Mouse (Mus musculus) stomach, embryonic 16.5 days (tissue): ENCODE results near the gene Cep290. TPM values are rescaled to one million over a fixed set of nuclear protein-coding genes. Genes with fewer than 3 reads are reported as not detected.
A peak's percentile ranks its signal among the peaks of the same experiment; 100 is the strongest.
"Not testable (repeated sequence)": the region's sequence is repeated elsewhere in the genome, so short reads cannot be mapped to it uniquely, and the experiment has no call there.

ENCODE experiments used
- ATAC-seq: fragments of 200-750 bp; cut with Nextera tagmentation; 2 replicates; pipeline ENCODE4 v1.8.0; 2017; ENCODE audit warnings: moderate number of reproducible peaks, moderate TSS enrichment; ENCODE audit not compliant: insufficient read depth, low FRiP score
- H3K27ac ChIP-seq: fragments of 300-500 bp; sonication (generic); 2 replicates; pipeline ENCODE4 v1.5.1; 2014; ENCODE audit warnings: low read length
- H3K27me3 ChIP-seq: fragments of 300-500 bp; sonication (generic); 2 replicates; pipeline ENCODE4 v1.6.1; 2014; ENCODE audit warnings: low read length, control low read depth, mixed read lengths; ENCODE audit not compliant: control insufficient read depth, insufficient read depth
- H3K36me3 ChIP-seq: fragments of 300-500 bp; sonication (generic); 2 replicates; pipeline ENCODE4 v1.6.1; 2014; ENCODE audit warnings: low read length; ENCODE audit not compliant: control insufficient read depth, insufficient read depth
- H3K4me1 ChIP-seq: fragments of 300-500 bp; sonication (generic); 2 replicates; pipeline ENCODE4 v1.6.1; 2014; ENCODE audit warnings: low read length, control low read depth, mixed read lengths; ENCODE audit not compliant: control insufficient read depth, insufficient read depth
- H3K4me2 ChIP-seq: fragments of 300-500 bp; sonication (generic); 2 replicates; pipeline ENCODE4 v1.6.1; 2014; ENCODE audit warnings: low read depth, low read length, mixed read lengths
- H3K4me3 ChIP-seq: fragments of 300-500 bp; sonication (generic); replicated peaks from 2 replicates; pipeline ENCODE4 v1.5.1; 2014; ENCODE audit warnings: mild to moderate bottlenecking, low read length
- H3K9ac ChIP-seq: fragments of 300-500 bp; sonication (generic); 2 replicates; pipeline ENCODE4 v1.6.1; 2014; ENCODE audit warnings: low read length
- H3K9me3 ChIP-seq: fragments of 300-500 bp; sonication (generic); replicated peaks from 2 replicates; pipeline ENCODE4 v1.6.1; 2016; ENCODE audit warnings: low read length, control low read depth; ENCODE audit not compliant: control insufficient read depth
- WGBS: fragments of 180-500 bp; shearing (Covaris S2); extraction: QIAGEN DNeasy Blood & Tissue Kit; methylation state at CpG from one replicate; pipeline ENCODE4 v1.1.7; 2014; 5-methylcytosine and 5-hydroxymethylcytosine counted together
- polyA plus RNA-seq: library from polyadenylated mRNA; unstranded; fragments of >200 nt; fragmentation: Nextera tagmentation; extraction: Ambion mirVana; gene quantifications from 2 replicates; pipeline ENCODE4 v1.2.1, GENCODE M21; 2015

Cep290 gene
- polyA plus RNA-seq, 1 experiment from 2014 or later = 4.8 TPM

DNA sequence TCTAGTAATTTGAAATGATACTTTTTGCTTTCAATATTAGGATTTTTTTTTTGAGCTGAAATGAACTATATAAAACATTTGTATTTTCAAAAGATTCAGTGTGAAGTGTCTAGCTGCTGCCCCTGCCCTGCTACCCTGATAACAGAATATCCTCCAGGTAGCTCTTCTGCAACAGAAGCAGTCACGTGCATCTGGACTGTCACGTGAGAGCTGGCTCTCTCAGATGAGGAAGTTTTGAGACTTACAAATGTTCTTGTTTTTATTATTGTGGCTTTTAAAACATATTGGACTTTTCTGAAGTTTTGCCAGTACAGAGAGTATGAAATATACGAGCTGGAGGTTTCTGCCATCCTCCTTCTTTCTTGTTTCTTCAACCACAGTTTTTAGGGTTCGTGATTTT, 34.3 kb downstream of the Cep290 start:
- Histone ChIP-seq H3K4me2 (no peak overlapping the region), H3K36me3 (0 out of 2 replicates have a peak, but pooled peaks cover 3% of the 10 kb centered on the region), H3K27ac (no peak overlapping the region), H3K9ac (no peak overlapping the region), H3K9me3 (no peaks in the 10 kb centered on the region), H3K27me3 (no peaks in the 10 kb centered on the region), H3K4me3 (no peak overlapping the region), H3K4me1 (no peaks in the 10 kb centered on the region)
- no peak for ATAC-seq
- 79% methylated on average over 4 of the region's 4 CpGs for WGBS

DNA sequence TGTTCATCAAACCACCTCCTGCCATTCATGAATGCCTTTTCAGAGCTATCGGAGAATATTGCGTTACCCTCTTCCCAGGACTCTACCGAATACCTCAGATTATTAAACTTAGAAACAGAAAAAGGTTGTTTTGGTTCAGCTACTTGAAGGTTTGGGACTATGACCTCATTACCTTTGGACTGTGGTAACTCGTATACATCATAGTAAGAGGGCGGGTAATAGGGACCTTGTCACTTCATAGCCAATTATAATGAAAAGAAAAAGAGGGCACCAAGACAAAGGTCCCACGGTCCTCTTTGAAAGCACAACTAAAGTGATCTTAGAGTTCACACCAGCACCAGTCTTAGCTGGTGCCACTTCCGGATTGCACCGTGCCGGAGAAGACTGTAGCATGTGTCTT, 35.0 kb downstream of the Cep290 start:
- Histone ChIP-seq H3K9ac (no peak overlapping the region), H3K9me3 (no peaks in the 10 kb centered on the region), H3K36me3 (0 out of 2 replicates have a peak, but pooled peaks cover 3% of the 10 kb centered on the region), H3K27ac (no peak overlapping the region), H3K4me1 (no peaks in the 10 kb centered on the region), H3K4me2 (no peak overlapping the region), H3K4me3 (no peak overlapping the region), H3K27me3 (no peaks in the 10 kb centered on the region)
- ATAC-seq = no peak
- 93% methylated on average over 9 of the region's 9 CpGs for WGBS

DNA sequence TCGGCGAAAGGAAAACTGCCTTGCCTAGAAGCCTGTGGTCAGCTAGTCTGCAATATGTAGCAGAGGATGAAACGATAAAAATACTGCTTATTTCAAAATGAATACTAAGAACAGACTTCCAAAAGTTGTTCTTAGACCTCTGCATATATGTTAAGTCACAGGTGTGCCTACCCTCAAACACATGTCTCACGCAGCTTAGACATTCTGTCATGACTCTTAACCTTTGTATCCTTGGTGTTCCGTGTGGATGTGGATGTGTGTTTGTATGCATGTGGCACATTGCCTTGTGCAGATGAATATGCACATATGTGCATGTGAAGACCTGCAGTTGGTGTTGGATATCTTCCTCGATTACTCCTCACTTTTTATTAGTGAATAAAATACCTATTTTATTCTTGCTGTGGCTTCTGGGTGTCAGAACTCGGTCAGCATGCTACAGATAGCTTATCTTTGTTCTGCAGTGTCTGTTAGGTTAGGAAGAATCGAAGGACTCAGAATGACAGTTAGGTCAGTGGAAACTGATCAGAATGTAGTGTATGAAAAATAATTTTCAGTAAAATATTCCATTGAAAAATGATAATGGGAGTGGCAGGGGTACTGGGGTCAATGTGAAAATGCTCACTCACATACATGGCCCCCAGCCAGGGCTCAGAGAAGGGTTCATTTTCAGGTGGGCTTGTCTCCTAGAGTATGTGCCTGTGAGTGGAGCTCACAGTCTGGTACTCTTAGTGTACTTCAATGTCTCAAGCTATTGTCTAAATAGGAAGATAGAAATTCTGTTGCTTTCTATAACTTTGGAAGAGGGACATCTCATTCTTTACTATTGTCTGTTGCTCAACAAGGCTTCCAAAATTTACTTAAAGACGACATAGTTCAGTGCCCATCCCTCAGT, 37.4 kb downstream of the Cep290 start:
- Histone ChIP-seq H3K27ac (no peak overlapping the region), H3K27me3 (no peaks in the 10 kb centered on the region), H3K4me2 (no peak overlapping the region), H3K9ac (no peak overlapping the region), H3K4me3 (no peak overlapping the region), H3K4me1 (no peaks in the 10 kb centered on the region), H3K9me3 (no peaks in the 10 kb centered on the region), H3K36me3 (0 out of 2 replicates have a peak, but pooled peaks cover 3% of the 10 kb centered on the region)
- WGBS = 88% methylated on average over 9 of the region's 9 CpGs
- no peak for ATAC-seq

DNA sequence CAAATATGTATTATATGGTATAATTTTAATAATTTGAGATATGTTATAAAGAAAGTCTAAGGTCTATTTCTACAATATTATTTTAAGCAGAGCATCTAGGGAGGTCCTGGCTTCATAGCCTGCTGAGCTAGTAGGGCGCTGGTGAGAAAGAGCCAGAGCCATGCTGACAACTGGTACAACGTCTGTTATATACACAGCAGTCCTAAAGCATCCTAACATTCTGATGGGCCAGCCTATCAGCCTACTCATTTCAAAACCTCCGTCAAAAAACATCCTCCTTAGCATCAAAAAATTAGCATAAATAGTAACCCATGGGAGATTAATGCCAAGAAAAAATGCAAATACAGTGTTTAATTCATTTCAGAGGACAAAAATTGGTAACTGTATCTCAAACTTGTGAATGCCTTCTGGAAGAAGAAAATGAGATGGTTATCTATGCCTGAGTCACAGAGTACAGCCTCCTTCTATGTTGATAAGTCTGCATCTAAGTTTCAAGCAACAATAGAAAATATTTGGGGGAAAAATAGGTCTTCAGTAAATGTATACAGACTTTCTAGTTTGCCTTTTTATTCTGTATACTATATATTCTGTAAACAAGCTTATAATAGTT, 69.3 kb downstream of the Cep290 start:
- H3K36me3 ChIP-seq = no peaks in the 10 kb centered on the region
- H3K4me3 ChIP-seq = no peak overlapping the region
- no peak overlapping the region for H3K27ac ChIP-seq
- no peak overlapping the region for H3K4me2 ChIP-seq
- 74% methylated on average over 3 of the region's 3 CpGs for WGBS
- H3K9ac ChIP-seq = no peak overlapping the region
- H3K27me3 ChIP-seq = no peaks in the 10 kb centered on the region
- no peaks in the 10 kb centered on the region for H3K4me1 ChIP-seq
- no peak for ATAC-seq
- no peaks in the 10 kb centered on the region for H3K9me3 ChIP-seq

DNA sequence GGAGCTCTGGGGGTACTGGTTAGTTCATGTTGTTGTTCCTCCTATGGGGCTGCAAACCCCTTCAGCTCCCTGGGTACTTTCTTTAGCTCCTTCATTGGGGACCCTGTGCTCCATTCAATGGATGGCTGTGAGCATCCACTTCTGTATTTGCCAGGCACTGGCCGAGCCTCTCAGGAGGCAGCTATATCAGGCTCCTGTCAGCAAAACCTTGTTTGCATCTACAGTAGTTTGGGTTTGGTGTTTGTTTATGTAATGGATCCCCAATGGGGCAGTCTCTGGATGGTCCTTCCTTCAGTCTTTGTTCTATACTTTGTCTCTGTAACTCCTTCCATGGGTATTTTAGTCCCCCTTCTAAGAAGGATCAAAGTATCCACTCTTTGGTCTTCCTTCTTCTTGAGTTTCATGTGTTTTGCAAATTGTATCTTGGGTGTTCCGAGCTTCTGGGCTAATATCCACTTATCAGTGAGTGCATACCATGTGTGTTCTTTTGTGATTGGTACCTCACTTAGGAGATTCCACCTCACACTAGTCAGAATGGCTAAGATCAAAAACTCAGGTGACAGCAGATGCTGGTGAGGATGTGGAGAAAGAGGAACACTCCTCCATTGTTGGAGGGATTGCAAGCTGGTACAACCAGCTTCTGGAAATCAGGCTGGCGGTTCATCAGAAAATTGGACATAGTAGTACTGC, 73.0 kb downstream of the Cep290 start:
- H3K27me3 ChIP-seq, H3K9me3 ChIP-seq, H3K27ac ChIP-seq, H3K4me2 ChIP-seq, ATAC-seq, H3K36me3 ChIP-seq, H3K4me3 ChIP-seq, H3K9ac ChIP-seq, H3K4me1 ChIP-seq: not testable (repeated sequence)
- 92% methylated on average over 3 of the region's 3 CpGs for WGBS

DNA sequence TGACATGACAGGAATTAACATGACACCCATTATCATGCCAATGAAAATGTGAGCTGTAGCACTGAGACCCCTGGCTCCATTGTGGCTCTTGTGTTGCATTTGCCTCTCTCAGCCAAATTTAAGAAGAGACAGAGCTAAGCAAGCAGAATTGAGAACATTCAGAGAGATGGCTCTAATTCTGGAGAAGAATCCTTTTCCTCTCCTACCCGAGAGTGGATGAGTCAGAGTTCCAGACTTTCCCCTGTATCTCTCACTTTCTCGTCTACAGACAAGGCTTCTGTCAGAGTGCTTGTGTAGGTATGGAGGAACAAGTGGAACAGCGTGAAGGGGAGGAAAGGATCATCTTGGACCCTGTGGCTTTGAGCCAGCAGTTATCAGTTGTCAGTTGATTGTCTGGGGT, 76.8 kb downstream of the Cep290 start:
- H3K4me3 ChIP-seq = no peak overlapping the region
- ATAC-seq = no peak
- no peak overlapping the region for H3K9ac ChIP-seq
- no peaks in the 10 kb centered on the region for H3K9me3 ChIP-seq
- H3K4me2 ChIP-seq = no peak overlapping the region
- H3K36me3 ChIP-seq = 0 out of 2 replicates have a peak, but pooled peaks cover 9% of the 10 kb centered on the region
- H3K4me1 ChIP-seq = no peaks in the 10 kb centered on the region
- H3K27me3 ChIP-seq = no peaks in the 10 kb centered on the region
- 86% methylated on average over 3 of the region's 3 CpGs for WGBS
- no peak overlapping the region for H3K27ac ChIP-seq

DNA sequence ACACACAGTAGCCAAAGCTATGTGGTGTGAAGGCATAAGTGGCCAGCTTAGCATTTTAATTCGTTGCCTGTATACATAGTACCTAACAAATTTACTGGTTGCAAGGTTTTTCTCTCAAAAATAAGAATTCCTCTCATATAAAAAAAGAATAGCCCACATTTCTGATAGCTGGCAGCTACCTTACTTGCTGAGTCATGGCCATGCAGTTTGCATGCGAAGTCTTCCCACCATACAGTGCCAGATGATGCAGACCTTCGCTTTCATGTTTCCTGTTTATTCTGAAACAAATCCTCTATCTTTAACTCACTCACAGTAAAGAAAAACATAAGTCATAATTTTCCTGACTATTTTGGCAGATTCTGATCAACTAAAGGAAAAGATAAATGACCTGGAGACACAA, 84.3 kb downstream of the Cep290 start:
- ATAC-seq = no peak
- Histone ChIP-seq H3K27me3 (no peaks in the 10 kb centered on the region), H3K27ac (no peak overlapping the region), H3K9me3 (no peaks in the 10 kb centered on the region), H3K36me3 (peaks cover 11% of the 10 kb centered on the region), H3K4me1 (no peaks in the 10 kb centered on the region), H3K9ac (no peak overlapping the region), H3K4me3 (no peak overlapping the region), H3K4me2 (no peak overlapping the region)
- 84% methylated on average over 3 of the region's 3 CpGs for WGBS

DNA sequence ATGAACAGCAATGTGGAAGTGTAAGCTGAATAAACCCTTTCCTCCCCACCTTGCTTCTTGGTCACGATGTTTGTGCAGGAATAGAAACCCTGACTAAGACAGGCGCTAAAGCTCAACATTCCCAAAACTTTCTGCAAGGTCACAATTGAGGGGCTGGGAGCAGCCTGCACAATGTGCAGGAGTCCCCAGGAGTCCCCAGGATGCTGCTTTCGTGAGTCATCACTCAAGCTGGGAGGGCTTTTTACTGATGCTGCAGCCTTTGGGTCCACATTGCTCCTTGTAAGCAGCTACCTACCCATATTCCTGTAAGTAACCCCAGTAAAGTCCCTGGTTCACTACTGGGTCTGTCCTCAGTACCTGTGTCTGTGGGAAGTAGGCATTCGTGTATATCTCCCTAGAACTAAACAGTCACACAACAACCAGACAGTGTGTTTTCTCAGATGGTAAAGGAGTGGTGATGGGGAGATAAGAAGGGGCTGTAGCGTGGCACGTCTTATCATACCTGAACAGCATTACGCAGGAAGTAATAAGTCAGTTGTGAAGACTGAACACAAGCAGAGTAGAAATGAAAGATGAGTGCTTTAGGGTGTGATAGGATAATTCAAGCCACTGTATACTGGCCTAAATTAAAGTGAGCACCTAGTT, 87.3 kb downstream of the Cep290 start:
- Histone ChIP-seq H3K27ac (no peak overlapping the region), H3K4me3 (no peak overlapping the region), H3K4me1 (no peaks in the 10 kb centered on the region), H3K27me3 (no peaks in the 10 kb centered on the region), H3K9ac (no peak overlapping the region), H3K4me2 (no peak overlapping the region), H3K9me3 (no peaks in the 10 kb centered on the region), H3K36me3 (peaks cover 17% of the 10 kb centered on the region)
- 89% methylated on average over 7 of the region's 7 CpGs for WGBS
- ATAC-seq = 0 out of 2 replicates have a peak, but pooled peaks have one; percentile 33
